Mouse (Mus musculus) telencephalon, adult 2 months (tissue): ENCODE data around the gene Pik3cb.

Source experiments
- DNase-seq: peaks from one replicate; pipeline ENCODE4 v3.0.0-alpha.2; 2011; ENCODE audit warnings: low read depth, low spot score

Gene Pik3cb

DNA sequence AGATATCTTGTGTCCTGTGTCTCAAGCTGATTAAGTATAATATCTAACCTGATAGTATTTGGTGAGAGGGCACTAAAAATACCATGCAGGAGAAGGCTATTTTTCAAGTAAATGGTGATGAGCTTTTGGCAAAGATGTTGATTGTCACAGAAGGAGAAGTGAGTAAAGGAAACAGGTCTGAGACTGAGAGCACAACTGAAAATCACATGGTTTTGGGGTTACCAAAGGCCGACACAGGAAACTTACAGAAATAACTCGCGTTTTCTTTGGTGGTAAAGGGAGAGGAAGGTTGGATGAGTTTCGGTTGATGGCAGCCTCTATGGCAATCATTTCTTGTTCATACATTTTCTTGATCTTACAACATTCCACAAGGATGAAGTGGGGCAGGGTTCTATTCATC lies 50.5 kb downstream of the Pik3cb start:
- no peak for DNase-seq

DNA sequence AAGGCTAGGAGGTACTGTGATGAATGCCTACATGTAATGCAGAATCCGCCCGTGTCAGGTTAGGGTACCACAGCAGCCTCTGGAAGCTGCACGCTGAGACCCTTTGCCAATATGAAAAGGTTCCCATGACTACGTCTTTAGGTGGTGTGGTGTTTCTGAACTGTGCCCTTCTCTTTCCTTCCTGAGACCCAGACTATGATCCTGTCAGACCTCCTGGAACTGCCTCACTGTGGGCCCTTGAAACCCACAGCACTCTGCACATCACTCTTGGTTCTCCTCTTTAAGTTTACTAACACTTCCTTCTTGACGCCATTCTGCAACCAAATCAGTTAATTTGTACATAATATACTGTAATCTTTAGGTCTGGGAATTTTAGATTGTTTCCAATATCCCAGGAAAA lies 58.7 kb downstream of the Pik3cb start:
- DNase-seq, result no peak

DNA sequence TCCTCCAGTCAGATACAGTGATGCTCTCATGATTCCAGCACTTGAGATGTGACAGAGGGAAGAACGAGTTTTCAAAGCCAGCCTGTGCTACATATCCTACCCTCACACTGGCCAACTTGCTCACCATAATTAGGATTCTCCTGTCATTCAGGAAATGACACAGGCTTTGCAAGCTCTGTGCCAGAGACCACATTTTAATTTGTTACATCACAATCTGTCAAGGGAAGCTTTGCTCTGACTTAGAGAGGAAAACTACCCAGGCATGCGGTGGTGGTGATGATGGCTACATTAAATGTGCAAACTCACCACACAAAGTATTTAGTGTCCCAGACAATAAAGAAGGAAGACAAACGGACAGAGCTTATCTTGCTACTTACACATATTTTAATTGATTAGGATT lies 59.1 kb downstream of the Pik3cb start:
- no peak for DNase-seq

DNA sequence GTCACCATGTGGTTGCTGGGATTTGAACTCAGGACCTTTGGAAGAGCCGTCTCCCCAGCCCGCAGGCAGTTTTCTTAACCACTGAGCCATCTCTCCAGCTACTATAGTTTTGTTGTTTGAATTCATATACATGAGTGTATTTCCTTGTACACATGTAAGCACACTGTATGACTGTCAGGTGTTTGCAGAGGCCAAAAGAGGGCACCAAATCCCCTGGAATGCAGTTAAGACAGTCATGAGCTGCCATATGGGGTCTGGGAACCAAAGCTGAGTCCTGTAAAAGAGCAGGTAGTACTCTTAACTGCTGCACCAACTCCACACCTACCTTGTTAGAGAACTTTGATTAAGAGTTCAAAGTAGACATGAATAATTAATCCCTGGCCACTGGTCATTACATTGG lies 59.8 kb downstream of the Pik3cb start:
- DNase-seq, result no peak

DNA sequence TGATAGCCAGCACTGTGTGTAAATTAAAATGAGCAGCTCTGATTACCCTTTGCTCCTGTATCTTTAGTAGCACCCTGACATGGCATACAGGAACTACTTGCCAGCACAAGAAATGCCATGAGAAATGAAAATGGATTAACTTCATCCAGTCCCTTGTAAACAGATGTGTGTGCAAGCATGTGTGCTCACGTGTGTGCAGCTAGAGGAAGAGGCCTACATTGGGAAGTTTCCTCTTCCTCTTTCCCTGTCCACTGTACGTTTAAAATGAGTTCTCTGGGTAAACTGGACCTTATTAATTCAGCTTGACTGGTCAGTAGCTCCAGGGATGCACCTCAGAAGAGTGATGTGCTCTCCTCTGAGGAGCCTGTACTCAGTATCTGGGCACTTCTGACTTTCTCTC lies 66.0 kb downstream of the Pik3cb start:
- DNase-seq, result no peak

DNA sequence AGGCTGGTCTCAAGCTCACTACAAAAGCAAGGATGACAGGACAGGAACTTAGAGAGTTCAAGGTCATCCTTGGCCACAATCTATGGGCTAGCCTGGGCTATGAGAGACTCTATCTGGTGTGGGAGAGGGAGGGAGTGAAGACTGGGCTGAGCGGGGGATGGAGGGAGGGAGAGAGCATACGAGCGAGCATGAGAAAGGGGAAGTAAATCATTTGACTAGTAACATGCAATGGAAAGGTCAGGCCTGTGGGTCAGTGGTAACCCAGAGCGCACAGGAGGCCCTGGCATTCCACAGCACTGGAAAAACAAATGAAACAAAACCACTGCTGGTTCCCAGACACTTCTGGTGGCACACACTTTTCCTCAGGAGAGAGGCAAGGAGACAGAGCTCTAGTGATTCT lies 67.9 kb downstream of the Pik3cb start:
- DNase-seq, result no peak

DNA sequence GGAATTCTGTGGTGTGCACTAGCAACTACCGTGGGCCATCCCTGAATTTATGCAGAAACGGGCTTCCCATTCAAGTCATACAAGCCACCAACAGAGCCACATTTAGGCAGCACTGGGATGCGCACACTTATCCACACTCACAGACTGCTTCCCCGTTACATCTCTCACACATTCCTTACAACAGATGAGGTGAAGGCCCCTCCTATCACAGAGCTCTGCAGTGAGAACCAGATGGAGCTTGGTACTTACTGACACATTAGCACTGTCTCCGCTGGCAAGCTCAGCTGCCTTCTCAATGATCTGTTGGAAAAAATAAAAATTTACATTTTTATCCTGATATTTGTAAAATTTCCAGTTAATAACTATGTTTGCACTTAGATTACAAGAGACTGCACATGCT lies 75.1 kb downstream of the Pik3cb start:
- DNase-seq, result peak; percentile 26

DNA sequence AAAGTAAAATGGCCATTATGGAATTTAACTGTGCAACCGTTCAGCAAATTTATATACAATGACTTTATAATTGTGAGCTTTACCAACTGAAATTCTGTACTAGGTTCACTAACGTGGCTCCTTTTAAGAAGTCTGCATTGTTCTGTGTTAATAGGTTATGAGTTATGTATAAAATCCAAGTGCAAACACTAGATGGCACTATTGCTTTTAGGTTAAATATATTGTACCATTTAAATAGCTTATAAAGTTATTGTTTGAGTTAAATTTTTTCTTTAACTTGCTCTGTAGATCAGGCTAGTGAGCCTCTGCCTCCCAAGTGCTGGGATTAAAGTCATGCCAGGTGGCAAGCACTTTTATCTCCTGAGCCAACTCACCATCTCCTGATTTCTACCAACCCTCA lies 76.2 kb downstream of the Pik3cb start:
- DNase-seq, result peak; percentile 50

DNA sequence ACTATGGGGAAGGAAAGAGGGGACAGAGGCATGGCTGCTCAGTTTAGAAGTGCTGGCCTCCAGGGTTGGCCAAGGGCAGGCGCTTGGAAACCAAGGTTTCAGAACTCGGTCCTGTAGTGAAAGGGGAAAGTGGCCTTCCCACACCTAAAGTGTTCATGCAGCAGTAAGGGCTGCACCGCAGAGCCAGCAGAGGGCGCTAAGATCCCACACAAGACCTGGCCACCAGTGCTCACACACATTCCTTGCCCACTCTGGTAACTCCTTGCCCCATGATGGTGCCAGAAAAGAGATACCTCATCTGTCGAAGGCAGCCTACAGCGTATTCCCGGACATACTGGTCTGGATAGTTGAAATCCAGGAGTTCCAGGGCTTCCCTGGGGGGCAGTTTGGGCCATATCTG lies 77.9 kb downstream of the Pik3cb start:
- DNase-seq, result peak; percentile 50

DNA sequence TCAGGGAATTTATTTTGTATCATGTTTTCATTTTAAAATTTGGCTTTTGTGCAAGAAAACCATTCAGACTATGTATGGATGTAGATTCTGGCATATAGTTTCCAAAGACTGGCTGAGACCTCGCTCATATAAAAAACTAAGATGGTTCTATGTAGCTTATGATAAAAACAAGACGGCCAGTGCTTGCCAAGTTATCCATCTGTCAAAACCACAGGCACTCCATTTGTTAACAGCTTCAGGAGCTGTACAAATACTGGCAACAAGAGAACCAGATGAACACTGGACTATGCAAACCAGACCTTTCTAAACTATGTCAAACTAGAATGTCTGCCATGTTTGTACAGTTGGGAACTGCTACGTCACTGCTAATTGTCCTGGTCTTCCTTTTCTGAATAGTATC lies 82.7 kb downstream of the Pik3cb start:
- no peak for DNase-seq

DNA sequence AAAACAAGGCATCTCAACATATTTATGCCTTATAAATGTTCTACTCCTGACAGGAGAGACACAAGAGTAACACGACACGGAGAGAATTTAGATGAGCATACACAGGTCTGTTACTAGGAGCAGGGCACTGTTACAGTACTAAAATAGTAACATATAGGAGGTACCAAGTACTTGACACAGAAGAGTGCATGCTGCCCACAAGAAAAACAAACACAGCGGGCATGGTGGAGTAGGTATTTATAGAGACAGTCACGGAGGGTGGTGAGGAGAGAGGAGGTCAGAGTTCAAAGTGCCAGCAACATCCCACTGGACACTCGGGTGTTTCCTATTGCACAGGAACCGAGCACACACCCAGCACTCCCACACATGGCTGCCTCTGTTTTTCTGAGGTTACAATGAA lies 90.7 kb downstream of the Pik3cb start:
- DNase-seq, result no peak

DNA sequence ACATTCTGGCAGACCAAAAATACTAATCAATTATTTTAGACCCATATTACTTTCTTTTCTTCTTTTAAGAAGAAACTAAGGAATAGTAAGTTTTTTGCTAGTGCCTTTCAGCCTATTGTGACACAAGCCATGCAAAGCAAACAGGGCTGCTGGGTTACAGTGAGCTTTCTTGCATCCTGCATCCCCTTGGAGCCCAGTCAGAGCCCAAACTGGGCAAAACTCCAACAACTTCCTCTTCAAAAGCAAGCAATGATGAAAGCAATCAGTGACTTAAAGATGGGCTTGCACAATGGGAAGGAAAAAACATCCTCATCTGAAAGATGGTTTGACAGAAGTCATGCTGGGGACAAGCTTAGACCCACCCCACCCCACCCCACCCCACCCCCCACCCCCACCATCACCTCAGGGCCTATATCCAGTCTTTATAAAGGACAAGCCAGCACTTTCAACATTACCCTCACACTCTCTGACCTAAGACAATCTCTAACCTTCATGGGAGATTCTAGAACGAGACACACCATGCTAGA lies 91.6 kb downstream of the Pik3cb start:
- DNase-seq, result no peak

DNA sequence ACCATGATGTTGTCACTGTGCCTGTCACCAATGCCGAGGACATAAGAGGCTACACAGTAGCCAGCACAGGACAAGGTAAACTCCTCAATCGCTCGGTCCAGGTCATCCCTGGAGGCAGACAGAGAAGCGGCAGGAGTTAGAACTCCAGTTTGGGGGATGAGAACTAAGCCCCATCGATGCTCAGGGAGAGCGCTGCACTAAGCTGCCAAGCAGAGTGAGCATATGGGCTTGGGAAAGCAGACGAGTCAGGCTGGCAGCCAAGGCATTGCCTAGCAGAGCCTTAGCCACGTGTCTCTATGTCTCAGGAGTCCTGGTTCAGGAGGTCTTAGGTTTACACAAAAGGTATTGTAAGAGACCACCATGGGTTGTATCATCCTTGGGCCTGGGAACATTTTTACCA lies 95.7 kb downstream of the Pik3cb start:
- no peak for DNase-seq

DNA sequence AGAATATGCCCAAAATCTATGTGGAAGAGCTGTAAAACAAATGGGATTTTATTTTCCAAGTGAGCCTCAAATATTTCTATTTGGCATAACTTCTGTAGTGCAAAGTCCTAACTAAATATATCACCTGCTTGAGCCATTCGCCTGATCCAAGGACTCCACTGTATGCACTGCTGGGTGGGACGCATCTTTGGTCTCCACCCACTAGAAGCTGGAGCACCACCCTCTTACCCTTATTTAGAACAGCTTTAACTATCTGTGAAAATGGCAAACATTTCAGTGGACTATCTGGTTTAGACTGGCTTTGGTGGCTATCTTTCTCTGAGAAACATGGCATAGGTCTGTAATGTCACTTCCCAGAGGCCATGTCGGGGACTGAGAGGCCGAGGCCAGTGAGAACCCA lies 97.8 kb downstream of the Pik3cb start:
- no peak for DNase-seq

DNA sequence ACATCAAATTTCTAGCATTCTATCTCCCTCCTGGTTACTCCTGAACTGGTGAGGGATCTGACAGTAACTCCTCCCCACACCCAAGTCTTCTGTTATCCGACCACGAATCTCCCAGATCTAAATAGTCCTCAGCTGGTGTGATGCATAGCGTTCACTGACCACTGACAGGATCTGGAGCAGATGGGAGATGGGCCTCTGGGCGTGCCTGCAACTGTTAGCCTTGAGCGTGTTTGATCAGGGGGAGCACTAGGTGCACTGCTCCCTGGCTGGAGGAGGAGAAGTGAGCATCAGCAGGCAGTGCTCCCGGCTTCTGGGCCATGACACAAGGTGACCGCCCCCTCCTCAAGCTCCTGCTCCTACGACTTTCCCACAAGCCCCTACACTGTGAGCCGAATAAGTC lies 98.4 kb downstream of the Pik3cb start:
- no peak for DNase-seq

DNA sequence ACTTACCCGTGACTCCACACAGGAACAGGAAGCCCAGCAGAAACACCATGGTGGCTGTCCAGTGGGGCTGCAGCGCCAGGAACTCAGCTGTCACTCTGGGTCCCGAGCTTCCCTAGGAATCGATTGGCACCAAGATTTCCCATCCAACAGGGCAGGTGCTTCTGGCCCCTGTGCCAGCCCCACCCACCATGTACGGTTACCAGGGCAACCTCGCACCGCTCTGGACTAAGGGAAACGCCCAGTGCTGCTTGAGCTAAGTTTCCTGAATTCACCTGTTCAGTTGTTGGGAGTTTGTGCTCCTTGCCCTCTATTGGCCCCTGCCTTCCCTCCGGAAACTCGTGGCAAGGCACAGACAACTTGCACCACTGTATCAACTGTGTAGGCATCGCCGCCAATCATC lies 104.8 kb downstream of the Pik3cb start, which contains the start of gene Gm1123:
Gene Gm1123 (minus strand): TSS at position 141 of the 400 bp plus-strand sequence.
- no peak for DNase-seq

DNA sequence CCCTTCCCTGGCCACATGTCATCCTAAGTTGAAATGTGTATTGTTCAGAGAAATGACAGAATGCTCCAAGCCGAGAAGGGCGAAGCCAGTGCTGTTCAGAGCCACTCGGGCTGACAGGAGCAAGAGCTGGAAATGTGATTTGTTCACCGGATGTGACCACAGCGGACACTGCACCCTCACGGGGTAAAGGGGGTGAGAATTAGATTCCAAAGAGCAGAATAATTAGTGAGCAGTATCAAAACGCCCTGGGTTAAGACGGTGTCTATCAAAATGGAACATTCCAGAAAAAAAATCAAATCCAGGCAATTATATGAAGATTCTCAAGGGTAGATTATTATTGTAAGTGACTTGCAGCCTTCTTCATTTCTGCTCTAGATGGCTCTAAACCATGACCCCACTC lies 106.3 kb downstream of the Pik3cb start:
- DNase-seq, result no peak

DNA sequence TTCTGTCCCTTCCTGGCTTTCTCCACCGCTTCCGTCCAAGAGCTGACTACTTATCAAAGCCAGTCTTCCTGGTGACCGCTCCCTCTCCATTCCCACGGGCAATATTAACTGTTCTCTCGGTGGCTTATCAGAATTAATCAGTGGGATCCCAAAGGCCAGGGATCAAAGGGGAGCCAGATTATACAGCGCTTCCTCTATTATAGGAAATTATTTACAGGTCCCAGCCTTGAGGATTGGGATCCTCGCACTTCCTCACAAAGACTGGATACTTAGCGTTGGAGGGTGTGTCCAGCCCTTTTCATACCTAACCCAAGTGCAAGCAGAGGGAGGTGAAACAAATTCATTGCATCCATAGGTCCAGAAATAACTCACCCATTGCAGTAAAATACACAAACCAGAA lies 108.4 kb downstream of the Pik3cb start:
- DNase-seq, result no peak

DNA sequence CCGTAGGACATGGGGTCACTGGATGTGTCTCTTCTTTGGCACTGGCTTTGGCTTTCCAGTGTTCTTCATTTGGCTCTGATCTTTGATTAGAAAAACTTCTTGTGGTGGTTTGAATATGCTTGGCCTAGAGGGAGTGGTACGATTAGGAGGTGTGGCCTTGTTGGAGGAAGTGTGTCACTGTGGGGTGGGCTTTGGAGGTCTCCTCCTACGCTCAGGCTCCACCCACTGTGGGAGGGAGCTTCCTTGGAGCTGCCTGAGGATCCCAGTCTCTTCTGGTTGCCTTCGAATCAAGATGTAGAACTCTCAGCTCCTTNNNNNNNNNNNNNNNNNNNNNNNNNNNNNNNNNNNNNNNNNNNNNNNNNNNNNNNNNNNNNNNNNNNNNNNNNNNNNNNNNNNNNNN lies 118.7 kb downstream of the Pik3cb start:
- DNase-seq, result no peak

DNA sequence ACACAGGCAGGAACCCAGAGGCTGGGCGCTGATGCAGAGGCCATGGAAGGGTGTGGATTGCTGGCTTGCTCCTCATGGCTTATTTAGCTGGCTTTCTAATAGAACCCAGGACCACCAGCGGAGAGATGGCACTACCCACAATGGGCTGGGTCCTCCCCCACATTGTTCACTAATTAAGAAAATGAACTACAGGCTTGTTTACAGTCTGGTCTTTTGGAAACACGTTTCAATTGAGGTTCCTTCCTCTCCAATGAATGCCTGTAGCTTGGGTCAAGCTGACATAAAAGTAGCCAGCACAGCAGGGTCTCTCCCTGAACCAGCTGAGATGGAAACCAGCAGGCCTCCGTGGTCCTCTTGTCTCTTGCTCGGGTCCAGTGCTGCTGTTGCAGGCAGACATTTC lies 119.3 kb downstream of the Pik3cb start:
- DNase-seq, result no peak

DNA sequence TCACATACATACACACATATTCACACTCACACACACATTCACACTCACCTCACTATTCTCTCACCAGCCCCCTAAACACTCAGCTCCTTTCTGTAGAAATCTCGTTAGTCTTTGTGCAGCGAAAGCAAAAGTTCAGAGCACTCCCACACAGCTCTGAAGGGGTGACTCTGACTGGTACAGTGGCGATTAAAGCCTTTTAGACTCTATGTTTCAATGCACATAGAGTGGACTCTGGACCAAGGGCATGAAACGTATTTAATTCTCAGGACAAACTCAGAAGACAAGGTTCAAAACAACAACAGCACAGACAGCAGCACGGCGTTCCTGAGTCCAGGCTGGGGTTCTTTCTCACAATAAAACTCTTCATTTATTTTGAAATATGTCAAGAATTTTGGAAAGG lies 122.7 kb downstream of the Pik3cb start:
- DNase-seq, result no peak

DNA sequence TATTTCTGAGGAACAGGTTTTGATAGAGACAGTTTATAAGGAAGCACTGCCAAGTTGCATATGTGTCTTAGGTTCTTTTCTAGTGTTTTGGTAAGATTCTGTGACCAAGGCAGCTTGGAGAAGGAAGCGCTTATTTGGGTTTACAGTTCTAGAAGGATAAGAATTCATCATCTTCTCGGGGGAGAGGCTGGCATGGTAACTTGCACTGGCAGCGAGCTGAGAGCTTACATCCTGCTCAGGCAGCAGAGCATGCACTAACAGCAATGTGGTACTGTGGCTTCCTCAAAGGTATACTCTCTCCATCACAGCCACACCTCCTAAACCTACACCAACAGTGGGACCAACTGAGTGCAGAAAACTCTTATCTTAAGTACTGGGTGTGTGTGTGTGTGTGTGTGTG lies 123.7 kb downstream of the Pik3cb start:
- peak; percentile 24 for DNase-seq

DNA sequence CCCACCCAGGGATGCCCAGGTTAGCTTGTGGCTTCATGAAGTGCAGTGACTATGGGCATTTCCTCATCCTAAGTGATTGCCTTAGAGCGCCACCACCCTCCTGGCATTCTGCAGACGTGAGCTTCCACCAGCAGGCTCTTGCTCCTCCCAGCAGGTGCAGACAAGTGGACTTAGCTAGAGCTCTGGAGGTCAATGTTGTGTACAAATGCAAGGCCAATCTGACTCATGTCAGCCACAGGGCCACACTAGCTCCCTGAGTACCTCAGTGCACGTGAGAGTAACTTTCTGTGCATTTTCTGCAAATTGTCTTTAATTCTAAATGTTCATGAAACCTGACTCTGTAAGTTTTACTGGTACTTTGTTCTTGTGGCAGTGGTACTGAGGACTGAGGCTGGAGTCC lies 124.1 kb downstream of the Pik3cb start:
- no peak for DNase-seq

DNA sequence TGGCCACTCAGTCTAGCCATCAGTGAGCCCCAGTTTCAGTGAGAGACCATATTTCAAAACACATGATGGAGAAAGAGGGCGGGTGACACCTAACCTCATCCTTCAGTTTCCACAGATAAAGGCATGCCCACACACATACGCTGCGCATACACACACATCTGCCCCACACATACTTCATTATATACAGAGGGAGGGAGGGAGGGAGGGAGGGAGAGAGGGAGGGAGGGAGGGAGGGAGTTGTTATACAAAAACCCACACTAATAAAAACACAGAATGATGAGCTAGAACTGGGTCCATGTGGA lies 130.6 kb downstream of the Pik3cb start:
- DNase-seq, result no peak
